Mouse (Mus musculus): ENCODE data around the gene Sim1. TPM values are rescaled to one million over a fixed set of nuclear protein-coding genes. Genes with fewer than 3 reads are reported as not detected.

Sim1 gene
- polyA plus RNA-seq, 1 experiment from 2014 or later: 1.8 TPM

- 3% methylated on average over 16 of the region's 16 CpGs for WGBS
- H3K4me2 ChIP-seq (ENCODE audit: low read depth, low read length): peak overlapping the region; percentile 33
These were observed 15.8 kb downstream of the Sim1 start for GRCm38 (mm10) chr10:50910400-50910799.

GRCm38 (mm10) chr10:50910861-50911410 is 16.4 kb downstream of the Sim1 start:
- Histone ChIP-seq H3K36me3 (ENCODE audit: control insufficient read depth, insufficient read depth, low read length) (no peaks in the 10 kb centered on the region), H3K27me3 (ENCODE audit: control insufficient read depth, insufficient read depth, low read length) (peaks cover 60% of the 10 kb centered on the region), H3K27ac (ENCODE audit: low read depth, low read length) (no peak overlapping the region), H3K9ac (replicated peaks; ENCODE audit: low read depth, low read length) (no peak overlapping the region), H3K4me3 (ENCODE audit: low read depth, low read length) (no peak overlapping the region), H3K4me1 (ENCODE audit: control insufficient read depth, insufficient read depth, low read length) (peaks cover 6% of the 10 kb centered on the region; the same call in 1 of the 2 replicates), H3K9me3 (ENCODE audit: control insufficient read depth, low read length) (no peaks in the 10 kb centered on the region), H3K4me2 (ENCODE audit: low read depth, low read length) (peak overlapping the region; percentile 33)
- ATAC-seq (ENCODE audit: low read depth): peak; percentile 86
- WGBS: 2% methylated on average over 12 of the region's 12 CpGs

More at GRCm38 (mm10) chr10:50910400-50910799, 15.8 kb downstream of the Sim1 start:
- H3K4me1 ChIP-seq (ENCODE audit: control insufficient read depth, insufficient read depth, low read length): peaks cover 6% of the 10 kb centered on the region; the same call in 1 of the 2 replicates
- peaks cover 65% of the 10 kb centered on the region for H3K27me3 ChIP-seq (ENCODE audit: control insufficient read depth, insufficient read depth, low read length)
- no peaks in the 10 kb centered on the region for H3K9me3 ChIP-seq (ENCODE audit: control insufficient read depth, low read length)
- no peaks in the 10 kb centered on the region for H3K36me3 ChIP-seq (ENCODE audit: control insufficient read depth, insufficient read depth, low read length)
- H3K4me3 ChIP-seq (ENCODE audit: low read depth, low read length): no peak overlapping the region
- H3K9ac ChIP-seq (replicated peaks; ENCODE audit: low read depth, low read length): no peak overlapping the region
- peak; percentile 62 for ATAC-seq (ENCODE audit: low read depth)
- no peak overlapping the region for H3K27ac ChIP-seq (ENCODE audit: low read depth, low read length)

DNA sequence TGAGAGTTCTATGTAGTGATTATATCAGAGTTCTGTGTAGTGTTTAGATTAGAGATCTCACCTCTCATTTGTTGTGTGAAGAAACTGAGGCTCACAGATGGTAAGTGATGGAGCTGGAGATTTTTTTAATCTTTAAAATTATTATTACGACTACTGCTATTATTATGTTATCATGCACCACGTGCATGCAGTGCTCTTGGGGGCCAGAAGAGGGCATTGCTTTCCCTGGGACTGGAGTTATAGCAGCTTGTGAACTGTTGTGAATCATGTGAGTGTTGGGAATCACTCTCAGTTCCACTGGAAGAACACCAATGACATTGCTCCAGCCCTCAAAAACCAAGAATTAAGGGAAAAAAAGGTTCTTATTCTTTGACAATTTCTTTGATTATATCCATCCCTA is 21.1 kb downstream of the Sim1 start:
- Histone ChIP-seq H3K27ac (ENCODE audit: low read depth, low read length) (no peak overlapping the region), H3K9ac (replicated peaks; ENCODE audit: low read depth, low read length) (no peak overlapping the region), H3K4me3 (ENCODE audit: low read depth, low read length) (no peak overlapping the region), H3K4me2 (ENCODE audit: low read depth, low read length) (no peak overlapping the region), H3K9me3 (ENCODE audit: control insufficient read depth, low read length) (no peaks in the 10 kb centered on the region), H3K27me3 (ENCODE audit: control insufficient read depth, insufficient read depth, low read length) (peaks cover 16% of the 10 kb centered on the region), H3K4me1 (ENCODE audit: control insufficient read depth, insufficient read depth, low read length) (peaks cover 3% of the 10 kb centered on the region; the same call in 1 of the 2 replicates), H3K36me3 (ENCODE audit: control insufficient read depth, insufficient read depth, low read length) (no peaks in the 10 kb centered on the region)
- 49% methylated on average over 2 of the region's 2 CpGs for WGBS
- ATAC-seq (ENCODE audit: low read depth): no peak

DNA sequence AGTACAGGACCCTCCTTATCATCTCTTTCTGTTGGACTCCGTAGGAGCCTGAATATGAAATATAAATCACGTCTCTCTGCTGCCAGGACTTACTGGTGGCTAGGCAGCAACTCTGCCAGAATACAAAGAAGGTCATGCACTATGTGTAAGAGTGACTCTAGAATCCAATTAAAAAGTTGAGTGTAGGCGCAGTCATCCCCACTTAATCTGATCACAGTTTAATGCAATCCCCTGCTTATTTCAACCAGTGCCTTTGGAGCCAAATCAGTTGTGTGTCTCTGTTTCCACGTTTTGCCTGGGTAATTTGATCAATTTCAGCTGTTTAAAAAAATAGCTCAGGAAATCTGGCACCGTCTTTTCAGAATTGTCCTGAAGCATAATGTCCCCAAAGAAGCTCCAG is 34.7 kb downstream of the Sim1 start:
- H3K27ac ChIP-seq (ENCODE audit: low read depth, low read length): no peak overlapping the region
- H3K4me2 ChIP-seq (ENCODE audit: low read depth, low read length): no peak overlapping the region
- H3K36me3 ChIP-seq (ENCODE audit: control insufficient read depth, insufficient read depth, low read length): no peaks in the 10 kb centered on the region
- no peak overlapping the region for H3K9ac ChIP-seq (replicated peaks; ENCODE audit: low read depth, low read length)
- no peaks in the 10 kb centered on the region for H3K4me1 ChIP-seq (ENCODE audit: control insufficient read depth, insufficient read depth, low read length)
- H3K4me3 ChIP-seq (ENCODE audit: low read depth, low read length): no peak overlapping the region
- ATAC-seq (ENCODE audit: low read depth): no peak
- H3K9me3 ChIP-seq (ENCODE audit: control insufficient read depth, low read length): no peaks in the 10 kb centered on the region
- H3K27me3 ChIP-seq (ENCODE audit: control insufficient read depth, insufficient read depth, low read length): no peaks in the 10 kb centered on the region
- WGBS: 62% methylated on average over 5 of the region's 5 CpGs

DNA sequence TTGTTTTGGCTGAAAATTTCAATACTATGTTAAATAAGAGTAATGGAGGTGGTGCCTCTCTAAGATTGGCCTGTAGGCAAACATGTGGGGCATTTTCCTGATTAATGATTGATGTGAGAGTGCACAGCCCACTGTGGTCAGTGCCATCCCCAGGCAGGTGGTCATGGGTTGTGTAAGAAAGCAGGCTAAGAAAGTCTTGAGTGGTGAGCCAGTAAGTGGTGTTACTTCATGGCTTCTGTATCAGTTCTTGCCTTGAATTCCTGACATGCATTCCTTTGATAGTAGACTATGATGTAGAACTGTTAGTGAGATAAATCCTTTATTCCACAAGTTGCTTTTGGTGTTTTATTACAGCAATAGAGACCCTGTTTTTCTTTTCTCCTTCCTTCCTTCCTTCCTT is 41.1 kb downstream of the Sim1 start:
- H3K4me1 ChIP-seq (ENCODE audit: control insufficient read depth, insufficient read depth, low read length): no peaks in the 10 kb centered on the region
- H3K27ac ChIP-seq (ENCODE audit: low read depth, low read length): no peak overlapping the region
- H3K4me3 ChIP-seq (ENCODE audit: low read depth, low read length): no peak overlapping the region
- H3K27me3 ChIP-seq (ENCODE audit: control insufficient read depth, insufficient read depth, low read length): no peaks in the 10 kb centered on the region
- ATAC-seq (ENCODE audit: low read depth): no peak
- H3K4me2 ChIP-seq (ENCODE audit: low read depth, low read length): no peak overlapping the region
- H3K9me3 ChIP-seq (ENCODE audit: control insufficient read depth, low read length): no peaks in the 10 kb centered on the region
- H3K9ac ChIP-seq (replicated peaks; ENCODE audit: low read depth, low read length): no peak overlapping the region
- no peaks in the 10 kb centered on the region for H3K36me3 ChIP-seq (ENCODE audit: control insufficient read depth, insufficient read depth, low read length)

DNA sequence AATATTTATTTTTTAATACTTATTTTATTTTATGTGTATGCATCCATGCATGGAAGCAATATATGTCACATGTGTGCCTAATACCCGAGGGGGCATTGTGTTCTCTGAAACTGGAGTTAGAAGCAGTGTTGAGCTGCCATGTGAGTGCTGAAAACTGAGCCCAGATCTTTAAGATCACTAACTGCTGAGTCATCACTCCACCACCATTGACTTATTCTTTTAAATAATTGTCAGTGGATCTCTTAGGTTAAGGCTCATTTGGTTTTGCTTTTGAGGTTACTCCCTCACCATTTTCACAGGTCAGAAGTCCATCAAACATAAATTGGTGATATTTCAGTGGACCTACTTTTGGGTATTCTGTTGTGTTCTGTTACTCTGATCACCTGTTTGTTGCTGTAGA is 79.1 kb downstream of the Sim1 start:
- no peak overlapping the region for H3K9ac ChIP-seq (replicated peaks; ENCODE audit: low read depth, low read length)

GRCm38 (mm10) chr10:50981849-50982248 is 87.3 kb downstream of the Sim1 start:
- WGBS: 85% methylated on average over 3 of the region's 3 CpGs

More for the DNA sequence above, 79.1 kb downstream of the Sim1 start:
- ATAC-seq (ENCODE audit: low read depth): no peak
- no peak overlapping the region for H3K4me3 ChIP-seq (ENCODE audit: low read depth, low read length)
- H3K36me3 ChIP-seq (ENCODE audit: control insufficient read depth, insufficient read depth, low read length): no peaks in the 10 kb centered on the region
- no peak overlapping the region for H3K4me2 ChIP-seq (ENCODE audit: low read depth, low read length)
- no peaks in the 10 kb centered on the region for H3K9me3 ChIP-seq (ENCODE audit: control insufficient read depth, low read length)
- WGBS: 70% methylated on average over 1 of the region's 1 CpGs
- H3K27me3 ChIP-seq (ENCODE audit: control insufficient read depth, insufficient read depth, low read length): no peaks in the 10 kb centered on the region
- H3K27ac ChIP-seq (ENCODE audit: low read depth, low read length): no peak overlapping the region
- H3K4me1 ChIP-seq (ENCODE audit: control insufficient read depth, insufficient read depth, low read length): no peaks in the 10 kb centered on the region

GRCm38 (mm10) chr10:50983620-50984019 is 89.1 kb downstream of the Sim1 start:
- H3K4me1 ChIP-seq (ENCODE audit: control insufficient read depth, insufficient read depth, low read length): no peaks in the 10 kb centered on the region
- H3K4me2 ChIP-seq (ENCODE audit: low read depth, low read length): no peak overlapping the region
- no peaks in the 10 kb centered on the region for H3K36me3 ChIP-seq (ENCODE audit: control insufficient read depth, insufficient read depth, low read length)
- no peak overlapping the region for H3K4me3 ChIP-seq (ENCODE audit: low read depth, low read length)
- H3K27me3 ChIP-seq (ENCODE audit: control insufficient read depth, insufficient read depth, low read length): no peaks in the 10 kb centered on the region
- no peaks in the 10 kb centered on the region for H3K9me3 ChIP-seq (ENCODE audit: control insufficient read depth, low read length)
- no peak overlapping the region for H3K9ac ChIP-seq (replicated peaks; ENCODE audit: low read depth, low read length)
- ATAC-seq (ENCODE audit: low read depth): no peak
- WGBS: 95% methylated on average over 4 of the region's 4 CpGs
- no peak overlapping the region for H3K27ac ChIP-seq (ENCODE audit: low read depth, low read length)

More at GRCm38 (mm10) chr10:50981849-50982248, 87.3 kb downstream of the Sim1 start:
- no peak overlapping the region for H3K9ac ChIP-seq (replicated peaks; ENCODE audit: low read depth, low read length)
- H3K4me2 ChIP-seq (ENCODE audit: low read depth, low read length): no peak overlapping the region
- no peaks in the 10 kb centered on the region for H3K27me3 ChIP-seq (ENCODE audit: control insufficient read depth, insufficient read depth, low read length)
- H3K4me3 ChIP-seq (ENCODE audit: low read depth, low read length): no peak overlapping the region
- H3K4me1 ChIP-seq (ENCODE audit: control insufficient read depth, insufficient read depth, low read length): no peaks in the 10 kb centered on the region
- no peak for ATAC-seq (ENCODE audit: low read depth)
- H3K9me3 ChIP-seq (ENCODE audit: control insufficient read depth, low read length): no peaks in the 10 kb centered on the region
- no peak overlapping the region for H3K27ac ChIP-seq (ENCODE audit: low read depth, low read length)
- H3K36me3 ChIP-seq (ENCODE audit: control insufficient read depth, insufficient read depth, low read length): no peaks in the 10 kb centered on the region

- no peak overlapping the region for H3K9ac ChIP-seq (replicated peaks; ENCODE audit: low read depth, low read length)
- H3K4me3 ChIP-seq (ENCODE audit: low read depth, low read length): no peak overlapping the region
- no peaks in the 10 kb centered on the region for H3K4me1 ChIP-seq (ENCODE audit: control insufficient read depth, insufficient read depth, low read length)
- no peaks in the 10 kb centered on the region for H3K9me3 ChIP-seq (ENCODE audit: control insufficient read depth, low read length)
- H3K4me2 ChIP-seq (ENCODE audit: low read depth, low read length): no peak overlapping the region
- ATAC-seq (ENCODE audit: low read depth): peak; percentile 53; the same call in 1 of the 2 replicates
- 16% methylated on average over 3 of the region's 3 CpGs for WGBS
- no peaks in the 10 kb centered on the region for H3K27me3 ChIP-seq (ENCODE audit: control insufficient read depth, insufficient read depth, low read length)
- H3K36me3 ChIP-seq (ENCODE audit: control insufficient read depth, insufficient read depth, low read length): no peaks in the 10 kb centered on the region
- no peak overlapping the region for H3K27ac ChIP-seq (ENCODE audit: low read depth, low read length)
These were observed 113.2 kb downstream of the Sim1 start for GRCm38 (mm10) chr10:51007798-51008197.

All from neural tube, embryonic 14.5 days (tissue).